Mouse (Mus musculus): ENCODE measurements around the gene Fam216a.

- TF ChIP-seq EP300 (IDR thresholded peaks at IDR 0.05; ENCODE audit: low read depth) (no peak), CTCF (IDR thresholded peaks at IDR 0.05; ENCODE audit: low read depth) (peak; percentile 95)
Measured at GRCm38 (mm10) chr5:122344260-122344659, 27.9 kb downstream of the Fam216a start.
